In genomic region chr5:124879801-124880200, GRCm38 (mm10) we compare ENCODE assay signal across 22 mouse cellular contexts. TPM values are rescaled to one million over a fixed set of nuclear protein-coding genes. Genes with fewer than 3 reads are reported as not detected.
"Had no signal": no experiment of that assay in that cellular context is flagged by ENCODE, and none has a peak within 500 bp of the region (broad histone marks: within the 10 kb centered on the region; RNA-seq: fewer than 3 reads in every experiment).

No protein-coding gene starts in this region.

- H3K4me2 ChIP-seq: kidney, embryonic 15.5 days; limb, embryonic 12.5 days; limb, embryonic 15.5 days; liver, embryonic 11.5 days; lung, embryonic 14.5 days; midbrain, embryonic 13.5 days had no signal

- H3K27ac ChIP-seq: kidney, embryonic 15.5 days; left cerebral cortex, adult 2 months; limb, embryonic 12.5 days; limb, embryonic 15.5 days; liver, embryonic 14.5 days; macrophage; midbrain, embryonic 13.5 days; stomach, postnatal 0 days had no signal

- H3K9me3 ChIP-seq: kidney, embryonic 15.5 days; limb, embryonic 12.5 days; limb, embryonic 15.5 days; midbrain, embryonic 13.5 days had no signal

- DNase-seq: kidney, adult 8-10 months; kidney, postnatal 10 days; kidney, postnatal 36 days; layer of hippocampus, postnatal 36 days; left cerebral cortex, postnatal 4 days; liver, postnatal 0 days; lung, embryonic 14.5 days; right cerebral cortex, adult 18-20 months; right cerebral cortex, postnatal 14 days; right cerebral cortex, postnatal 4 days; thymus, postnatal 25 days had no signal

- H3K9ac ChIP-seq: kidney, embryonic 15.5 days; limb, embryonic 12.5 days; limb, embryonic 15.5 days; liver, embryonic 14.5 days; liver, postnatal 0 days; lung, embryonic 14.5 days; midbrain, embryonic 13.5 days had no signal

- ATAC-seq: liver, postnatal 0 days; lung, postnatal 0 days; midbrain, embryonic 13.5 days; midbrain, embryonic 16.5 days had no signal

- H3K27me3 ChIP-seq: kidney, embryonic 15.5 days; limb, embryonic 12.5 days; limb, embryonic 15.5 days; midbrain, embryonic 13.5 days had no signal

- H3K4me3 ChIP-seq: kidney, embryonic 15.5 days; left cerebral cortex, adult 2 months; limb, embryonic 12.5 days; limb, embryonic 15.5 days; midbrain, embryonic 13.5 days had no signal

RNA-seq across cellular contexts. Expression of gene Ccdc92, which starts 17.6 kb away (rescaled TPM):
- polyA plus RNA-seq: macrophage had no signal
